Mouse (Mus musculus): ENCODE results near the gene Kif1c. TPM values are rescaled to one million over a fixed set of nuclear protein-coding genes. Genes with fewer than 3 reads are reported as not detected.

The Kif1c gene
- polyA plus RNA-seq, 1 experiment from 2014 or later = 10.2 TPM

DNA sequence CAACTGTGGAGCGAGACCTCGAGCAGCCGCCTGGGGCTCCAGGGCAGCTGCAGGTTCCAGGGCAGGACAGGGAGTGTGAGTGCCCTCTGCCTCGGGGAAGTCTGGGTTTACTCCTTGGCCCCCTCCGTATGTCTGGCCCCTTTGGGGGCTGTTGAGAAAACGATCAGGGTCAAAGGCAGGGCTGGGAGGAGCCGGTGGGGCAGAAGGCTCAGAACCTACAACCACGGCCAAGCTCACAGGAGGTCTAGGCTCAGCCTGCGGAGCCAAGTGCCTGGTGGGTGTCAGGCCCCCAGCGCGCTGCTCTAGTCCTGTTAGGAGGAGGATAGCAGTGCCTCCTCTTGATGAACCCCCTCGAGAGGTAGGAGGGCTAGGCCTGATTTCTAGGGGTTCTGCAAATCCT is 19.2 kb upstream of the Kif1c start:
- no peak overlapping the region for H3K4me3 ChIP-seq (ENCODE audit: low read depth, low read length)
- no peak overlapping the region for H3K4me2 ChIP-seq (ENCODE audit: low read depth, severe bottlenecking)
- H3K27me3 ChIP-seq (ENCODE audit: control insufficient read depth, insufficient read depth, low read length) = no peaks in the 10 kb centered on the region
- H3K9ac ChIP-seq (ENCODE audit: low read length) = no peak overlapping the region
- DNase-seq (ENCODE audit: low spot score) = no peak
- H3K4me1 ChIP-seq (ENCODE audit: control insufficient read depth, insufficient read depth, low read length) = peaks cover 6% of the 10 kb centered on the region; the same call in 1 of the 2 replicates
- H3K36me3 ChIP-seq (ENCODE audit: control insufficient read depth, insufficient read depth, low read length) = peaks cover 3% of the 10 kb centered on the region
- no peak overlapping the region for H3K27ac ChIP-seq (replicated peaks; ENCODE audit: low read depth, low read length)
- 60% methylated on average over 12 of the region's 12 CpGs for WGBS
- no peak for ATAC-seq (ENCODE audit: insufficient number of reproducible peaks, low FRiP score, low TSS enrichment, low read depth)
- no peaks in the 10 kb centered on the region for H3K9me3 ChIP-seq (ENCODE audit: control insufficient read depth, low read length)

- H3K36me3 ChIP-seq (ENCODE audit: control insufficient read depth, insufficient read depth, low read length) = peaks cover 3% of the 10 kb centered on the region
- H3K4me2 ChIP-seq (ENCODE audit: low read depth, severe bottlenecking) = no peak overlapping the region; the same call in 1 of the 2 replicates
- ATAC-seq (ENCODE audit: insufficient number of reproducible peaks, low FRiP score, low TSS enrichment, low read depth) (0 out of 2 replicates have a peak, but pooled peaks have one; percentile 39), DNase-seq (ENCODE audit: low spot score) (peak; percentile 43)
- no peaks in the 10 kb centered on the region for H3K27me3 ChIP-seq (ENCODE audit: control insufficient read depth, insufficient read depth, low read length)
- WGBS = 20% methylated on average over 11 of the region's 11 CpGs
- no peak overlapping the region for H3K9ac ChIP-seq (ENCODE audit: low read length)
- peaks cover 7% of the 10 kb centered on the region; the same call in 1 of the 2 replicates for H3K4me1 ChIP-seq (ENCODE audit: control insufficient read depth, insufficient read depth, low read length)
- no peak overlapping the region for H3K4me3 ChIP-seq (ENCODE audit: low read depth, low read length)
- no peak overlapping the region for H3K27ac ChIP-seq (replicated peaks; ENCODE audit: low read depth, low read length)
- no peaks in the 10 kb centered on the region for H3K9me3 ChIP-seq (ENCODE audit: control insufficient read depth, low read length)
Measured at GRCm38 (mm10) chr11:70681897-70682581, 18.3 kb upstream of the Kif1c start.

DNA sequence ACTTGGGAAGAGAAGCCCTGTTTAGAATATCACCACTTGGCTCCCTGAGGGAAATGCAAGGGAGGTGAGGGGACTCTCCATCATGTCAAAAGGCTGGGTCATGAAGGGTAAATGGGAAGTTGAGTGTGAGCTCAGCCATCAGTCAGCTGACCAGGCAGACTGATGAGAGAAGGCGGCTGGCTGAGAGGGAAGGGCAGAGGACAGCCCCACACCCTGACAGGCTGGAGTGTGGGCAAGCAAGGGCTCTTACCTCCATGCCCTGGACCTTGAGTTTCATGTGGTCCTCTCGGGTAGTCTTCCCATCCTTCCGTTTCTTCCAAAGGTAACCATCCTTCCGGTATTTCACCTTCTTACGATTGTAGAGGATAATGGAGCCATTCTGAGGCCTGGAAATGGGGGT is 16.7 kb upstream of the Kif1c start:
- Histone ChIP-seq H3K36me3 (ENCODE audit: control insufficient read depth, insufficient read depth, low read length) (peaks cover 3% of the 10 kb centered on the region), H3K9ac (ENCODE audit: low read length) (no peak overlapping the region), H3K4me2 (ENCODE audit: low read depth, severe bottlenecking) (no peak overlapping the region), H3K9me3 (ENCODE audit: control insufficient read depth, low read length) (no peaks in the 10 kb centered on the region), H3K27ac (replicated peaks; ENCODE audit: low read depth, low read length) (no peak overlapping the region), H3K27me3 (ENCODE audit: control insufficient read depth, insufficient read depth, low read length) (no peaks in the 10 kb centered on the region), H3K4me1 (ENCODE audit: control insufficient read depth, insufficient read depth, low read length) (peaks cover 12% of the 10 kb centered on the region), H3K4me3 (ENCODE audit: low read depth, low read length) (no peak overlapping the region)
- 79% methylated on average over 5 of the region's 5 CpGs for WGBS
- ATAC-seq (ENCODE audit: insufficient number of reproducible peaks, low FRiP score, low TSS enrichment, low read depth) (no peak), DNase-seq (ENCODE audit: low spot score) (no peak)

- H3K9me3 ChIP-seq (ENCODE audit: control insufficient read depth, low read length) = no peaks in the 10 kb centered on the region
- H3K27me3 ChIP-seq (ENCODE audit: control insufficient read depth, insufficient read depth, low read length) = no peaks in the 10 kb centered on the region
- DNase-seq (ENCODE audit: low spot score) (peak; percentile 62), ATAC-seq (ENCODE audit: insufficient number of reproducible peaks, low FRiP score, low TSS enrichment, low read depth) (0 out of 2 replicates have a peak, but pooled peaks have one; percentile 6)
- peak overlapping the region; percentile 72 for H3K4me2 ChIP-seq (ENCODE audit: low read depth, severe bottlenecking)
- 4% methylated on average over 16 of the region's 16 CpGs for WGBS
- H3K9ac ChIP-seq (ENCODE audit: low read length) = peak overlapping the region; percentile 75
- peaks cover 12% of the 10 kb centered on the region for H3K4me1 ChIP-seq (ENCODE audit: control insufficient read depth, insufficient read depth, low read length)
- peak overlapping the region; percentile 82 for H3K4me3 ChIP-seq (ENCODE audit: low read depth, low read length)
- peak overlapping the region; percentile 66; the same call in 1 of the 2 replicates for H3K27ac ChIP-seq (replicated peaks; ENCODE audit: low read depth, low read length)
- H3K36me3 ChIP-seq (ENCODE audit: control insufficient read depth, insufficient read depth, low read length) = peaks cover 3% of the 10 kb centered on the region
Measured at GRCm38 (mm10) chr11:70686901-70687566, 13.3 kb upstream of the Kif1c start.

GRCm38 (mm10) chr11:70687601-70688199 is 12.6 kb upstream of the Kif1c start, which contains the start of gene Camta2:
Camta2 (minus strand) TSS chr11:70688105.
- Histone ChIP-seq H3K4me2 (ENCODE audit: low read depth, severe bottlenecking) (peak within 1 kb of the TSS; percentile 72), H3K9ac (ENCODE audit: low read length) (peak within 1 kb of the TSS; percentile 75), H3K27me3 (ENCODE audit: control insufficient read depth, insufficient read depth, low read length) (no peaks in the 10 kb centered on the region), H3K36me3 (ENCODE audit: control insufficient read depth, insufficient read depth, low read length) (peaks cover 3% of the 10 kb centered on the region), H3K27ac (replicated peaks; ENCODE audit: low read depth, low read length) (peak within 1 kb of the TSS; percentile 66; the same call in 1 of the 2 replicates), H3K4me1 (ENCODE audit: control insufficient read depth, insufficient read depth, low read length) (peaks cover 7% of the 10 kb centered on the region), H3K4me3 (ENCODE audit: low read depth, low read length) (peak within 1 kb of the TSS; percentile 82), H3K9me3 (ENCODE audit: control insufficient read depth, low read length) (no peaks in the 10 kb centered on the region)
- WGBS = under 1% methylated on average over 48 of the region's 55 CpGs
- peak; percentile 86 for ATAC-seq (ENCODE audit: insufficient number of reproducible peaks, low FRiP score, low TSS enrichment, low read depth)
- peak; percentile 90 for DNase-seq (ENCODE audit: low spot score)

GRCm38 (mm10) chr11:70688372-70688771 is 12.0 kb upstream of the Kif1c start:
- WGBS = 12% methylated on average over 8 of the region's 8 CpGs
- H3K4me1 ChIP-seq (ENCODE audit: control insufficient read depth, insufficient read depth, low read length) = peaks cover 7% of the 10 kb centered on the region
- peak overlapping the region; percentile 75 for H3K9ac ChIP-seq (ENCODE audit: low read length)
- no peaks in the 10 kb centered on the region for H3K9me3 ChIP-seq (ENCODE audit: control insufficient read depth, low read length)
- peak overlapping the region; percentile 72 for H3K4me2 ChIP-seq (ENCODE audit: low read depth, severe bottlenecking)
- H3K27me3 ChIP-seq (ENCODE audit: control insufficient read depth, insufficient read depth, low read length) = no peaks in the 10 kb centered on the region
- H3K4me3 ChIP-seq (ENCODE audit: low read depth, low read length) = peak overlapping the region; percentile 82
- peaks cover 3% of the 10 kb centered on the region for H3K36me3 ChIP-seq (ENCODE audit: control insufficient read depth, insufficient read depth, low read length)
- DNase-seq (ENCODE audit: low spot score) = no peak
- ATAC-seq (ENCODE audit: insufficient number of reproducible peaks, low FRiP score, low TSS enrichment, low read depth) = no peak
- H3K27ac ChIP-seq (replicated peaks; ENCODE audit: low read depth, low read length) = peak overlapping the region; percentile 66; the same call in 1 of the 2 replicates

GRCm38 (mm10) chr11:70689578-70689977 is 10.8 kb upstream of the Kif1c start:
- ATAC-seq (ENCODE audit: insufficient number of reproducible peaks, low FRiP score, low TSS enrichment, low read depth) (no peak), DNase-seq (ENCODE audit: low spot score) (no peak)
- Histone ChIP-seq H3K4me3 (ENCODE audit: low read depth, low read length) (no peak overlapping the region), H3K4me2 (ENCODE audit: low read depth, severe bottlenecking) (no peak overlapping the region), H3K27me3 (ENCODE audit: control insufficient read depth, insufficient read depth, low read length) (no peaks in the 10 kb centered on the region), H3K27ac (replicated peaks; ENCODE audit: low read depth, low read length) (no peak overlapping the region), H3K9ac (ENCODE audit: low read length) (no peak overlapping the region), H3K9me3 (ENCODE audit: control insufficient read depth, low read length) (no peaks in the 10 kb centered on the region), H3K4me1 (ENCODE audit: control insufficient read depth, insufficient read depth, low read length) (peaks cover 7% of the 10 kb centered on the region), H3K36me3 (ENCODE audit: control insufficient read depth, insufficient read depth, low read length) (no peaks in the 10 kb centered on the region)
- 63% methylated on average over 4 of the region's 4 CpGs for WGBS

DNA sequence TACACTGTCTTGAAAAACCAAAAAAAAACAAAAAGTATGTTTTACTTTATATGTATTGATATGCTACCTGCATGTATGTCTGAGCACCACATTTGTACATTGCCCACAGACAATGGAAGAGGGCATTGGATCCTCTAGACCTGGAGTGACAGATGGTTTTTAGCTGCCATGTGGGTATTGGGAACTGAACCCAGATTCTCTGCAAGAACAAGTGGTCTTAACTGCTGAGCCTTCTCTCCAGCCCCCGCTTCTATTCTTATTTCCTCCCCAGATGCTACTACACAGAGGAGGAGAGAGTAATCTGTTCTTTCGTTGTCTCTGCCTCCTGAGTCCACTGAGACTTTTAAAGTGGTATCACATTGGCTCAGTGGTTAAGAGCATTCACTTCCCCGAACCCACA is 6.8 kb upstream of the Kif1c start:
- no peaks in the 10 kb centered on the region for H3K36me3 ChIP-seq (ENCODE audit: control insufficient read depth, insufficient read depth, low read length)
- no peaks in the 10 kb centered on the region for H3K27me3 ChIP-seq (ENCODE audit: control insufficient read depth, insufficient read depth, low read length)
- DNase-seq (ENCODE audit: low spot score) = no peak
- WGBS = 67% methylated on average over 3 of the region's 3 CpGs
- peaks cover 2% of the 10 kb centered on the region for H3K4me1 ChIP-seq (ENCODE audit: control insufficient read depth, insufficient read depth, low read length)
- H3K27ac ChIP-seq (replicated peaks; ENCODE audit: low read depth, low read length) = no peak overlapping the region
- no peak overlapping the region for H3K9ac ChIP-seq (ENCODE audit: low read length)
- no peaks in the 10 kb centered on the region for H3K9me3 ChIP-seq (ENCODE audit: control insufficient read depth, low read length)
- no peak overlapping the region for H3K4me3 ChIP-seq (ENCODE audit: low read depth, low read length)
- no peak overlapping the region for H3K4me2 ChIP-seq (ENCODE audit: low read depth, severe bottlenecking)
- ATAC-seq (ENCODE audit: insufficient number of reproducible peaks, low FRiP score, low TSS enrichment, low read depth) = no peak
